Mouse (Mus musculus) cerebellum, adult 11-12 months (tissue): ENCODE results near the gene Ifi203.
"Not testable (repeated sequence)": the region's sequence is repeated elsewhere in the genome, so short reads cannot be mapped to it uniquely, and the experiment has no call there.

Source experiments
- DNase-seq: peaks from one replicate; pipeline ENCODE4 v3.0.0; 2022

Ifi203 gene

GRCm38 (mm10) chr1:173941924-173942779, at the start of gene Ifi203, which contains the start of gene Mndal:
Gene Ifi203, minus strand, starts transcription at chr1:173942672.
Gene Mndal, minus strand, starts transcription at chr1:173942491.
- not testable (repeated sequence) for DNase-seq

- DNase-seq = not testable (repeated sequence)
These were observed 40.3 kb upstream of the Ifi203 start, which contains the start of gene Ifi202b for GRCm38 (mm10) chr1:173982694-173983305. Gene Ifi202b, minus strand, starts transcription at chr1:173982744.

GRCm38 (mm10) chr1:173981038-173981437, 38.6 kb upstream of the Ifi203 start:
- DNase-seq = not testable (repeated sequence)

- DNase-seq = no peak
These were observed 35.1 kb upstream of the Ifi203 start for GRCm38 (mm10) chr1:173977622-173978021.

- DNase-seq = no peak
These were observed 30.6 kb upstream of the Ifi203 start for GRCm38 (mm10) chr1:173973111-173973510.

- not testable (repeated sequence) for DNase-seq
These were observed 19.0 kb upstream of the Ifi203 start for GRCm38 (mm10) chr1:173961491-173961890.

- DNase-seq = not testable (repeated sequence)
These were observed 17.5 kb upstream of the Ifi203 start for GRCm38 (mm10) chr1:173959998-173960397.

- DNase-seq = not testable (repeated sequence)
These were observed 13.5 kb upstream of the Ifi203 start for GRCm38 (mm10) chr1:173955839-173956527.

- DNase-seq = no peak
These were observed 12.8 kb upstream of the Ifi203 start for GRCm38 (mm10) chr1:173955071-173955796.

GRCm38 (mm10) chr1:173953563-173953962, 11.1 kb upstream of the Ifi203 start:
- DNase-seq = no peak

GRCm38 (mm10) chr1:173949044-173949443, 6.6 kb upstream of the Ifi203 start:
- not testable (repeated sequence) for DNase-seq

- not testable (repeated sequence) for DNase-seq
These were observed 251 bp upstream of the Ifi203 start for GRCm38 (mm10) chr1:173942780-173943066.

- DNase-seq = not testable (repeated sequence)
These were observed 950 bp downstream of the Ifi203 start for GRCm38 (mm10) chr1:173941522-173941921.

GRCm38 (mm10) chr1:173919279-173919678, 23.2 kb downstream of the Ifi203 start:
- not testable (repeated sequence) for DNase-seq

- no peak for DNase-seq
These were observed 27.9 kb downstream of the Ifi203 start for GRCm38 (mm10) chr1:173914559-173914958.

- not testable (repeated sequence) for DNase-seq
These were observed 29.1 kb downstream of the Ifi203 start for GRCm38 (mm10) chr1:173913256-173913791.

GRCm38 (mm10) chr1:173912548-173913255, 29.8 kb downstream of the Ifi203 start, which contains the start of gene Ifi211:
Gene Ifi211, minus strand, starts transcription at chr1:173913046.
- DNase-seq = not testable (repeated sequence)

- no peak for DNase-seq
These were observed 30.5 kb downstream of the Ifi203 start for GRCm38 (mm10) chr1:173911808-173912464.

- not testable (repeated sequence) for DNase-seq
These were observed 34.1 kb downstream of the Ifi203 start for GRCm38 (mm10) chr1:173908390-173908789.

- DNase-seq = not testable (repeated sequence)
These were observed 36.6 kb downstream of the Ifi203 start for GRCm38 (mm10) chr1:173905885-173906284.

GRCm38 (mm10) chr1:173889741-173890140, 52.7 kb downstream of the Ifi203 start:
- not testable (repeated sequence) for DNase-seq
